Mouse (Mus musculus): ENCODE data around the gene Kcnd3. TPM values are rescaled to one million over a fixed set of nuclear protein-coding genes. Genes with fewer than 3 reads are reported as not detected.

Kcnd3 gene
- total RNA-seq, 2 experiments from 2014 or later: 0.05 to 0.14 TPM

DNA sequence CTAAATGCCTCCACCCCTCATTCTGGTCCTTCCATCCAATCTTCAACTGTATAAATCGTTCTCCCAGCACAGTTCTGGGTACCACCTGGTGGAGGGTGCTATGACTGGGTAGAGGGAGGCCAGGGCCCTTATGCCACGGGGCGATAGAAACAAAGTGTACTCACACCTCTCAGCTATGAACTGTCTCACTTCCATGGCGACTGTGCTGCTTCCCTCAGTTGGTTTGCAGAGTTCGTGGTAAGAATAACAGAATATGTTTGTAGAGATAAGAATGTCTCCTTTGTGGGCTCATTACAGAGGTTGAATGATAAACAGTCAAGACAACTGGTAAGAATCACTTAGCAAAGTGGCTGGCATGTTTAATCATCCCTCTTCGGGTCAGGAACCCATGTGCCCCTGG lies 68.3 kb downstream of the Kcnd3 start:
- no peak for DNase-seq (ENCODE audit: low spot score)

- DNase-seq (ENCODE audit: low spot score): peak; percentile 53
Measured at GRCm38 (mm10) chr3:105521178-105521631, 69.1 kb downstream of the Kcnd3 start.

DNA sequence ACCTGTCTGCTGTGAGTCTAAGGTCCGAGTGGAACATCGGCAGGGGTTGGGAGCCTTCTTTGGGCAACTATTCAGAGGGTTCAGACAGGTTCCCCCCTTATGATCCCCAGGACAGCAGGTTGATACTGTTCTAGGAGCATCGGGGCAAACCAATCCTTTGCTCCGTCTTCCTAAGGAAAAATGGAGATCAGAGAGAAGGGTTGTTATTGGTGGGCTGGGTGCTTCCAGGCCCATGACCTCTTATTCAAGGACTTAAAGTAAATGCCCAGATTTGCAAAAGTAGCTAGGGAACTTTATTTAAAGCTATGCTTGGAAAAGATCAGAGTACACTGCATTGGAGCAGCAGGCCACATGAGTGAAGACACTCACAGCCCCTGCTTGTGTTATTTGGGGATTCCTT lies 69.5 kb downstream of the Kcnd3 start:
- DNase-seq (ENCODE audit: low spot score): no peak

- no peak for DNase-seq (ENCODE audit: low spot score)
Measured at GRCm38 (mm10) chr3:105528860-105529259, 76.7 kb downstream of the Kcnd3 start.

DNA sequence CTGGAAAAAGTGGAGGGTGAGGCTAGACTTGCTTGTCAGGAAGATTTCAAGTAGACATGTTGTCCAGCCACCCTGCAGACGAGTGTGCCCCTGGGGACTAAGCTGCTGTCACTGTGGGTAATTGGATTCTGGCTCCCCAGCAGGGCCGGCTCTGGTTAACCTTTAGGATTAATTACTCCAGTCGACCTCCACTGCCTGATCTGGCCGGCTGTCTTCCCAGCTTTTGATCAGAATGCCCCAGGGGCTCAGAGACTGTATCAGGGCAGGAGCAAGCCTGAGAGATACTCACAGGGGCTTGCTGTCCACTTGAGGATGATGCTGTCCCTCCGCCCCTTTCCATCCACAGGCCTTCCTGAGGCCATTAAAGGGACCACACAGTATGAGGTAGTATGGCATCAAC lies 77.6 kb downstream of the Kcnd3 start:
- DNase-seq (ENCODE audit: low spot score): no peak

DNA sequence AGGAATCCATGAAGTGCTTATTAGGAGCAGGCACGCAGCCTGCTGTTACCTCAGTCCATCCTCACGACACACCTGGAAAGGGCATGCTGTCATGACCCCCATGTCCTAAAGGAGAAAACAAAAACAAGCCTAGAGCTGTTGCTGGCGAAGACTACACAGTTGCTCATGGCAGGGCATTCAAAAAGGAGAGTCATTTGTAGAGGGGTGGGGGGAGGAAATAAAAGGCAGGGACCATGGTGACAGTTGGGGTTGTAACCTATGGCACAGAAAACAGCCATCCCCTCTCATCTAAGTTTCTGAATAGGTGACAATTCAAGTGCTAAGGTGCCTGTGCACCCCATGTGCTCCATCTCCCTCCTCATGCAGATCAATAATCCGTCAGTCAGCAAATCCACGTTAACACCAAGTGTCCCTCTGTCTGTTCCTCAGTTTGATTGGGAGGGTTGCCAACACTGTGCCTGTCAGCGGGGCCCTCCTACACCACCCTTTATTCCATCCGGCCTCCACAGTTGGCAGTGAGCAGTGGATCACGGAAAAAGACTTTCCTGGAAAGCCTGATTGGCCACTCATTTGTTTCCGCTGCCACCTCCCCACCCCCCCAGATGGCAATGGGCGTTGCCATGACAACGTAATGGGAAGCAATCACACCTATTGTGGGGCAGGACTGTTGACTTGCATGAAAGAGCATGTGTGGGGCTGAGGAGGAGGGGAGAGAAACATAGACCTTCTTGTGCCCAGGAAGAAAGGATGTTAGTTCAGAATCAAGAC lies 78.4 kb downstream of the Kcnd3 start:
- no peak for DNase-seq (ENCODE audit: low spot score)

GRCm38 (mm10) chr3:105538406-105538805 lies 86.3 kb downstream of the Kcnd3 start:
- DNase-seq (ENCODE audit: low spot score): no peak

DNA sequence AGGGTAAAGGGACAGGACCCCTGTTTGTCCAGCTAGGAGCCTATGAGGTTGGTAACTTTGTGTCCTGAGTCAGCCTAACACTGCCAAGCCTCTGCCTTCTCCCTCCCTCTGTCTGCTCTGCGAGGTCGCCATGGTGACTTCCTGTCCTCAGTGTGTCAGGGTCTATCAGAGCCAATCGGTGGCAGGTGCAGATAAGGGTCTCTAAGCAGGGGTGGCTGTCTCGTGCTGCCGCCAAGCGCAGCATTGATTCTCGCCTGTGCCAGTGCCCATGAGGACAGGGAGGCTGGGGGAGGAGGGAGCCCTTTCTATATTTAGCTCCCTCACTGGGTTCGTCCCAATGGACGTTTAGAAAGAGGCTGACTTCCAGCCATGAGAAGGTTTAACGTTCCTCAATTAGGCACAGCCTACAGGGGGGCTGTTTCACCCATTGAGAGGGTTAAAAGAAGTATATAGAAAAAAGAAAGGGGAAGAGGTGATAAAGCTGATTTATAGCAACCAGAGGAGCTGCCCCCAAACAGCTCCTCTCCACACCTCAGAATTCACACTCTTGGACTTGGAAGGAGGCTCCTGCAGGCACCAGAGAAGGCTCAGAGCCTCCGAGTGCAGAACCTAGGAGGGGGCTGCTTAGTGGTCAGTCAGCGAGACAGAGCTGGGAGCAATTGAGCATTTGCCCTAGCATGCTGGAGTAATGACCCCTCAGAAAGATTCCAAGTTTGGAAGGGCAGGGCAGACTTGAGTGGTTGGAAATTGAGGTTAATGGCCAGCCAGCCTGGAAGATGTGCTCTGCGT lies 86.9 kb downstream of the Kcnd3 start:
- peak; percentile 27 for DNase-seq (ENCODE audit: low spot score)

- no peak for DNase-seq (ENCODE audit: low spot score)
Measured at GRCm38 (mm10) chr3:105542741-105543140, 90.6 kb downstream of the Kcnd3 start.

GRCm38 (mm10) chr3:105544106-105544505 lies 92.0 kb downstream of the Kcnd3 start:
- no peak for DNase-seq (ENCODE audit: low spot score)

DNA sequence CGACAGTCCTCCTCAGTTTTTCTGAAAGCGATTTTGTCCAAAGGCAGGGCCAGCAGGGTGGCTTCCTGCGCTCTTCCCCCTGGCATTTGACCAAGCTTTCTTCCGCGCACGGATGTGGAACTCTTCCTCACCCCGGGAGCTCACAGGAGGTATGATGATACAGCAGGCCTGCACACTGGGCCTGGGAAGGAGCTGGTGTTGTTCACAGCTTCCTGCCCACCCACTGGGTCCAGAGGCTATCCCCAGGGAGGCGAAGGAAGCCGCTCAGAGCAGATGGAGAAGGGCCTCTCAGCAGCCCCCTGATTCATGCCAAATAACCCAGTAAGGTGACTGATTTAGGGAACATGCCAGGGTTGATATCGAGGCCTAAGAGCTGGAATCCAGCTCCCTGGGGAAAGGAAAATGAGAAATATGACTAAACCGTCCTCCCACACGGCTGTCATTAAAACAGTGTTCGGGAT lies 94.5 kb downstream of the Kcnd3 start:
- no peak for DNase-seq (ENCODE audit: low spot score)

- DNase-seq (ENCODE audit: low spot score): no peak
Measured at GRCm38 (mm10) chr3:105548074-105548771, 96.1 kb downstream of the Kcnd3 start.

GRCm38 (mm10) chr3:105559456-105559855 lies 107.3 kb downstream of the Kcnd3 start:
- DNase-seq (ENCODE audit: low spot score): no peak

DNA sequence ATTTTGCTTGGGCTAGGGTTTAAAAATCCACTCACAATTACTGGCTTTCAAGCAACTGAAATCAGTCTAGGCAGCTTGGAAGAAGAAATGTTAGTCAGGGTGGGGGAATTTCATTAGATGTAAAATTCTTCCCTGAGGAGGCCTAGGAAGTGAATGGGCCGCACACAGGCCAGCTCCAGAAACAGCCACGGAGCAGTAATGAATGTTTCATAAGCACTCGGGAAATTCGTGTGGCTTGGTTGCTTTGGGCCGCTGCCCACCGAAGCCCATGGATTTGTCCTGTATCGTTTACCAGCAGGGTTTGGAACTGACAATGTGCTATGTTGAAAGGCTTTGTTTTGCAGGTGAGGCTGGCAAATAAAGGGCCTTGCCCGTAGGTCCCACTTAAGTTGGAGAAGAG lies 114.8 kb downstream of the Kcnd3 start:
- no peak for DNase-seq (ENCODE audit: low spot score)

- no peak for DNase-seq (ENCODE audit: low spot score)
Measured at GRCm38 (mm10) chr3:105567472-105567871, 115.3 kb downstream of the Kcnd3 start.

DNA sequence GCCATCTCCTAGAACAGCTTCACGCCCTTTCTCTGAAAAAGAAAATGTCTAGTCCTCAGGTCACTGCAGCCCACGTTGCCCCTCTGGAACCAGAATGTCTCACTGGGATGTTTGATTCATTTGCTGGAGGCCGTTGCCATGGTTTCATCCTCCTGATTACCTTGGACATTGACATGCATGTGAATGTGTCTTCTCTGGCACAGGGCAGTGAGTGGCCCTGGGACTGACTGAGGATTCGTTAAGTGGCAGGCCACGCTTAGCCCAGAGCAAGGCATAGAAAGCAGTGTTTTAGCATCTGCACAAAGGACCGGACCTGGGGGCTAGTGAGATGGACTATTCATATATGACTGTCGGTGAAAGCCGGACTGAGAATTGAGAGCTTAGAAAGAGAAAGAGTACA lies 116.3 kb downstream of the Kcnd3 start:
- no peak for DNase-seq (ENCODE audit: low spot score)

DNA sequence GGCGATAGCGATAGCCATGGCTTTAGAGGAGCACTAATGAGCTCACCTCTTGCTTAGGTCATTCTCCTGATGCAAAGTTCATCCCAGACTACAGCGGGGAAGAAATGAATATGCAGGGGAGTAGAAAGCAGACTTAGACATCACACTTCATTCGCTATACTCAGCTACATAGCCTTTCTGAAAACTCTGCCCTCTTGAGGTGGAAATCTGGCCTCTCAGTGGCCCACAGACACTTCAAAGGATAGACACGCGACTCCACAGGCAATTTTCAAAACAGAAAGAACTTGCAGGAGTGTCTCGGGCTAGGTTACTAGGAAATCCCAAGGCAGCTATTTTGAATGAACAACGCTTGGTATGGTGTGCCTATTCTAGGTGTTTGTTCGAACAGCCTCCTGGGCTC lies 116.7 kb downstream of the Kcnd3 start:
- no peak for DNase-seq (ENCODE audit: low spot score)

- DNase-seq (ENCODE audit: low spot score): no peak
Measured at GRCm38 (mm10) chr3:105569310-105569752, 117.2 kb downstream of the Kcnd3 start.

- DNase-seq (ENCODE audit: low spot score): no peak
Measured at GRCm38 (mm10) chr3:105569950-105570349, 117.8 kb downstream of the Kcnd3 start.

DNA sequence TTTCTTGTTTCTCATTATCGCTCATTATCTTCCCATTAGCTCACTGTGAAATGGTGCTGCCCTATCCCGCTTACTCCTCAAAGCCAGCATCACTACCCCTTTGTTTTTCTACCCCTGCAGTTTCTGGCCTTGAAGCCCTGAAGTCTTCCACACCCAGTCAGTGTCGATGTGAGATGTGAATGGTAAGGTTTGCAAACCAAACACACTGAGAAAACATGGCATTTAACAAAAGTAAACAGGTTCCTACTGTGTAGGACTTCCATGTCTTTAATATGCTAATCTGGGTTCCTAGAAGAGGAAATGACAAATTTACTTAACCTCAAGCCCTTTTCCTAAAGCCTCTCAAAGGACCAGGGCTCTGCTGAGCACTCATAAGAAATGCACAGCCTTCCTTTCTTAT lies 118.7 kb downstream of the Kcnd3 start:
- DNase-seq (ENCODE audit: low spot score): no peak

DNA sequence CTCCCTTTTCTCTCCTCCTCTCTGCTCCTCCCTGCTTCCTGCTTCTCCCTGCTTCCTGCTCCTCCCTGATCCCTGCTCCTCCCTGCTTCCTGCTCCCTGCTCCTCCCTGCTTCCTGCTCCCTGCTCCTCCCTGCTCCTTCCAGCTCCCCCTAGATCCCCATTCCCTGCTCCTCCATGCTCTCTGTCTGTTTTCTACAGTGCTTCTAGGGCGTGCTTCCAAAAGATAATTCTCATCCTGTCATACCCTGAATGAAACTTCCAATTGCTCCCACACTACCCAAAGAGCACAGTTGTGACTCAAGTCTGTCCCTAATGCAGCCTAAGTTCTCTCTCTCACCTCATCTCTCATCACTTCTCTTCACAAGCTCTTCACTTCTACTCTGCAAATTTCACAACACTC lies 119.8 kb downstream of the Kcnd3 start:
- DNase-seq (ENCODE audit: low spot score): no peak

DNA sequence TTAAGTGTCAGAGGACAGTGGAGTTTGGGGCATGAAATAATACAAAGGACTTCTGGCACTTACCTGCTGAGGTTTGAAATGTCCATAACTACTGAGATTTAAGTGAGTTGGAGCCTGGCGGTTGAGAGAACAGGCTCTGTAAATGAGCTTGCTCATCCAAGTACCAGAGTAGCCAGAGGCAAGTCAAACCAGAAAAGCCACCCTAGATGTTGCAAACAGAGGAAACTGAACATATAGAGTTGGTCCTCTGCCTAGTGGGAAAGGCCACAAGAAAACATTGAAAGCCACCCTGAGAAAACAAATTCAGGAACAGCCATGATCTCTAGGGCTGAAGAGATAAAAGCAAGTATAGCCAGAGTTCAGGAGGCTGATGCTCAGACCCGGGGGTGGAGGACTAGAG lies 121.0 kb downstream of the Kcnd3 start:
- DNase-seq (ENCODE audit: low spot score): no peak

All from gastrocnemius, adult 18-20 months (tissue).